1 mouse cellular context compared by ENCODE assay signal in the genomic region with DNA sequence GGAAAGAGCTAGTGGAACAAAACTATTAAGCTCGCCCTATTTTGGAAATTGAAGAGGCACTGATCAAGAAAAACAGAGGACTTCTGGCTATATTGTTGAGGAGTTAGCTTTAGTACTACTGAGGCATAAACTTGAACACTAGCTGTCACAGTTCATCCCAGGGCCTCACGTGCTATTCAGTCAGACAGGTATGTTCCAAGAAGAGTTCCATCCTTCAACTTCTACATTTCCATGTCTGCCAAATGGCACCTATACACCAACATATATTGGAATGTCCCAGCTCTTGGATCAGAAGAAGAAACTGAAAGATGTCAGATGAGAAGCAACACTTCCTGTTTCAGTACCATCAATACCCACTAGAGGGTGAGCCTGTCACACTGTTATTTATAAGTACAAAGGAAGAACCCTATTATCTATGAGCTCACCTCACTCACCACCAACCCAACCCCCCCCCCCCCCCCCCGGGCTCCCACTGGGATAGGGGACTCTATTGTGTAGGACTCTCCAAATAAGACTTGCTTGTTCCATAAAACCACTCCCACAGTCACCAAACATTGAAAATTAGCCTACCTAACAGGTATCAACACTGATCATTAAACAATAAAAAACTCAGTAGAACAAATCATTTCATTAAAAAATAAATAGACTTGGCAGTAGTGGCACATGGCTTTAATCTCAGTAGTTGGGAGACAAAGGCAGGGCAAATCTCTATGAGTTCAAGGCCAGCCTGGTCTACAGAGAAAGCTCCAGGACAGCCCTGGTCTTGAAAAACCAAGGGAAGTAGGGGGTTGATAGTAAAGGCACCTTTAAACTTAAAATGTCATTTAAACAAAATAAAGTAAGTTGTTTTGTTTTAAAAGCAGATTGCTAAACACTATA.
TF ChIP-seq lines count a peak whose summit lies in the region.

No protein-coding gene starts in this region.

TF ChIP-seq in CH12.LX, 34 proteins besides CTCF, POLR2A, EP300 and RAD21 (continued from another document):
- TF ChIP-seq SMC3 (IDR thresholded peaks at IDR 0.05; ENCODE audit: low read depth, low read length) (peak; percentile 64), IRF4 (IDR thresholded peaks at IDR 0.05; ENCODE audit: low read depth, low read length) (no peak), JUND (conservative IDR thresholded peaks at IDR 0.05; ENCODE audit: low read depth, low read length) (0 out of 2 replicates have a peak, but pooled peaks have one; percentile 39), MAFK (IDR thresholded peaks at IDR 0.05; ENCODE audit: insufficient replicate concordance, low read length) (no peak), TCF12 (IDR thresholded peaks at IDR 0.05; ENCODE audit: low read depth, low read length) (no peak), ELF1 (IDR thresholded peaks at IDR 0.05; ENCODE audit: low read depth, low read length) (peak; percentile 86)
